Mouse (Mus musculus) heart, embryonic 13.5 days (tissue): Measurements from ENCODE around the gene Atg16l2. TPM values are rescaled to one million over a fixed set of nuclear protein-coding genes. Genes with fewer than 3 reads are reported as not detected.

ENCODE experiments used
- ATAC-seq: fragments of 200-750 bp; cut with Nextera tagmentation; 2 replicates; pipeline ENCODE4 v1.8.0; 2017; ENCODE audit warnings: moderate TSS enrichment; ENCODE audit not compliant: insufficient number of reproducible peaks, low FRiP score, low TSS enrichment; ENCODE audit errors: extremely low read depth
- H3K27ac ChIP-seq: fragments of 300-500 bp; sonication (generic); replicated peaks from 2 replicates; pipeline ENCODE4 v1.5.1; 2015; ENCODE audit warnings: moderate library complexity, mild to moderate bottlenecking, inconsistent platforms
- H3K27me3 ChIP-seq: fragments of 300-500 bp; sonication (generic); replicated peaks from 2 replicates; pipeline ENCODE4 v1.6.1; 2015; ENCODE audit warnings: mild to moderate bottlenecking, inconsistent platforms
- H3K36me3 ChIP-seq: fragments of 300-500 bp; sonication (generic); 2 replicates; pipeline ENCODE4 v1.6.1; 2015; ENCODE audit warnings: mild to moderate bottlenecking, inconsistent platforms
- H3K4me1 ChIP-seq: fragments of 300-500 bp; sonication (generic); 2 replicates; pipeline ENCODE4 v1.6.1; 2015; ENCODE audit warnings: inconsistent platforms
- H3K4me2 ChIP-seq: fragments of 300-500 bp; sonication (generic); 2 replicates; pipeline ENCODE4 v1.6.1; 2015; ENCODE audit warnings: inconsistent platforms, mild to moderate bottlenecking, moderate library complexity
- H3K4me3 ChIP-seq: fragments of 300-500 bp; sonication (generic); 2 replicates; pipeline ENCODE4 v1.5.1; 2015; ENCODE audit warnings: moderate library complexity, mild to moderate bottlenecking, inconsistent platforms
- H3K9ac ChIP-seq: fragments of 300-500 bp; sonication (generic); 2 replicates; pipeline ENCODE4 v1.6.1; 2015; ENCODE audit warnings: inconsistent platforms, mild to moderate bottlenecking, moderate library complexity
- H3K9me3 ChIP-seq: fragments of 300-500 bp; sonication (generic); 2 replicates; pipeline ENCODE4 v1.6.1; 2016; ENCODE audit warnings: inconsistent platforms
- WGBS: fragments of 180-500 bp; shearing (Covaris S2); methylation state at CpG from one replicate; pipeline ENCODE4 v1.1.7; 2015; ENCODE audit warnings: mixed read lengths; 5-methylcytosine and 5-hydroxymethylcytosine counted together
- polyA plus RNA-seq: library from polyadenylated mRNA; unstranded; fragments of >200 nt; fragmentation: Nextera tagmentation; extraction: Ambion mirVana; gene quantifications from 2 replicates; pipeline ENCODE4 v1.2.1, GENCODE M21; 2015

Atg16l2 gene
- polyA plus RNA-seq, 1 experiment from 2014 or later: 23.0 TPM

- no peak overlapping the region for H3K4me2 ChIP-seq
- no peaks in the 10 kb centered on the region for H3K9me3 ChIP-seq
- no peak for ATAC-seq
- H3K9ac ChIP-seq: no peak overlapping the region
- peaks cover 5% of the 10 kb centered on the region; the same call in 1 of the 2 replicates for H3K27me3 ChIP-seq
- 81% methylated on average over 5 of the region's 5 CpGs for WGBS
- peaks cover 33% of the 10 kb centered on the region for H3K4me1 ChIP-seq
- no peak overlapping the region for H3K4me3 ChIP-seq
- H3K27ac ChIP-seq: no peak overlapping the region
- no peaks in the 10 kb centered on the region for H3K36me3 ChIP-seq
These were observed 30.2 kb upstream of the Atg16l2 start for GRCm38 (mm10) chr7:101332045-101332831.

GRCm38 (mm10) chr7:101330841-101331173, 28.8 kb upstream of the Atg16l2 start:
- ATAC-seq: no peak
- 60% methylated on average over 4 of the region's 4 CpGs for WGBS
- Histone ChIP-seq H3K4me1 (peaks cover 33% of the 10 kb centered on the region), H3K9ac (no peak overlapping the region), H3K27me3 (peaks cover 11% of the 10 kb centered on the region; the same call in 1 of the 2 replicates), H3K4me2 (no peak overlapping the region), H3K27ac (no peak overlapping the region), H3K9me3 (no peaks in the 10 kb centered on the region), H3K36me3 (no peaks in the 10 kb centered on the region), H3K4me3 (no peak overlapping the region)

GRCm38 (mm10) chr7:101330074-101330840, 28.2 kb upstream of the Atg16l2 start:
- H3K4me3 ChIP-seq: no peak overlapping the region
- 64% methylated on average over 10 of the region's 10 CpGs for WGBS
- peak overlapping the region; percentile 42; the same call in 1 of the 2 replicates for H3K9ac ChIP-seq
- peaks cover 33% of the 10 kb centered on the region for H3K4me1 ChIP-seq
- no peaks in the 10 kb centered on the region for H3K36me3 ChIP-seq
- ATAC-seq: no peak
- H3K9me3 ChIP-seq: no peaks in the 10 kb centered on the region
- no peak overlapping the region for H3K4me2 ChIP-seq
- H3K27ac ChIP-seq: no peak overlapping the region
- H3K27me3 ChIP-seq: peaks cover 13% of the 10 kb centered on the region; the same call in 1 of the 2 replicates

- WGBS: 73% methylated on average over 4 of the region's 4 CpGs
- no peak overlapping the region for H3K4me3 ChIP-seq
- no peak for ATAC-seq
- no peak overlapping the region for H3K27ac ChIP-seq
- peaks cover 14% of the 10 kb centered on the region for H3K27me3 ChIP-seq
- peak overlapping the region; percentile 50 for H3K9ac ChIP-seq
- peaks cover 31% of the 10 kb centered on the region for H3K4me1 ChIP-seq
- no peak overlapping the region for H3K4me2 ChIP-seq
- no peaks in the 10 kb centered on the region for H3K9me3 ChIP-seq
- no peaks in the 10 kb centered on the region for H3K36me3 ChIP-seq
These were observed 27.6 kb upstream of the Atg16l2 start for GRCm38 (mm10) chr7:101329606-101330005.

- Histone ChIP-seq H3K4me3 (no peak overlapping the region), H3K4me2 (no peak overlapping the region), H3K4me1 (peaks cover 39% of the 10 kb centered on the region), H3K27me3 (peaks cover 14% of the 10 kb centered on the region), H3K27ac (no peak overlapping the region), H3K36me3 (no peaks in the 10 kb centered on the region), H3K9ac (peak overlapping the region; percentile 50; the same call in 1 of the 2 replicates), H3K9me3 (no peaks in the 10 kb centered on the region)
- 47% methylated on average over 4 of the region's 4 CpGs for WGBS
- ATAC-seq: no peak
These were observed 26.6 kb upstream of the Atg16l2 start for GRCm38 (mm10) chr7:101328621-101329158.

GRCm38 (mm10) chr7:101327786-101328185, 25.7 kb upstream of the Atg16l2 start:
- ATAC-seq: no peak
- H3K9me3 ChIP-seq: no peaks in the 10 kb centered on the region
- H3K36me3 ChIP-seq: no peaks in the 10 kb centered on the region
- H3K4me1 ChIP-seq: peaks cover 48% of the 10 kb centered on the region
- no peak overlapping the region for H3K4me2 ChIP-seq
- H3K4me3 ChIP-seq: no peak overlapping the region
- H3K27me3 ChIP-seq: peaks cover 20% of the 10 kb centered on the region
- WGBS: 79% methylated on average over 2 of the region's 2 CpGs
- no peak overlapping the region for H3K9ac ChIP-seq
- no peak overlapping the region for H3K27ac ChIP-seq

- Histone ChIP-seq H3K9me3 (no peaks in the 10 kb centered on the region), H3K27ac (no peak overlapping the region), H3K9ac (no peak overlapping the region), H3K27me3 (peaks cover 25% of the 10 kb centered on the region), H3K4me3 (no peak overlapping the region), H3K36me3 (no peaks in the 10 kb centered on the region), H3K4me2 (no peak overlapping the region), H3K4me1 (peaks cover 53% of the 10 kb centered on the region)
- 62% methylated on average over 5 of the region's 5 CpGs for WGBS
- no peak for ATAC-seq
These were observed 25.2 kb upstream of the Atg16l2 start for GRCm38 (mm10) chr7:101327263-101327662.

- Histone ChIP-seq H3K4me3 (no peak overlapping the region), H3K27me3 (peaks cover 33% of the 10 kb centered on the region), H3K27ac (no peak overlapping the region), H3K4me1 (peaks cover 63% of the 10 kb centered on the region), H3K9me3 (no peaks in the 10 kb centered on the region), H3K36me3 (no peaks in the 10 kb centered on the region), H3K9ac (no peak overlapping the region), H3K4me2 (no peak overlapping the region)
- 74% methylated on average over 5 of the region's 5 CpGs for WGBS
- ATAC-seq: no peak
These were observed 24.0 kb upstream of the Atg16l2 start for GRCm38 (mm10) chr7:101326006-101326405.

- H3K36me3 ChIP-seq: no peaks in the 10 kb centered on the region
- H3K4me2 ChIP-seq: peak overlapping the region; percentile 96; the same call in 1 of the 2 replicates
- H3K4me3 ChIP-seq: no peak overlapping the region
- peaks cover 58% of the 10 kb centered on the region for H3K4me1 ChIP-seq
- H3K9ac ChIP-seq: 0 out of 2 replicates have a peak overlapping the region, but pooled peaks have one; percentile 24
- 59% methylated on average over 6 of the region's 6 CpGs for WGBS
- H3K27me3 ChIP-seq: peaks cover 41% of the 10 kb centered on the region
- no peak for ATAC-seq
- no peak overlapping the region for H3K27ac ChIP-seq
- H3K9me3 ChIP-seq: no peaks in the 10 kb centered on the region
These were observed 22.3 kb upstream of the Atg16l2 start for GRCm38 (mm10) chr7:101324142-101324962.

GRCm38 (mm10) chr7:101323141-101323594, 21.1 kb upstream of the Atg16l2 start:
- WGBS: 57% methylated on average over 4 of the region's 4 CpGs
- no peaks in the 10 kb centered on the region for H3K36me3 ChIP-seq
- peak overlapping the region; percentile 88 for H3K9ac ChIP-seq
- peaks cover 49% of the 10 kb centered on the region for H3K27me3 ChIP-seq
- ATAC-seq: no peak
- no peak overlapping the region for H3K27ac ChIP-seq
- H3K4me3 ChIP-seq: peak overlapping the region; percentile 81
- peak overlapping the region; percentile 96 for H3K4me2 ChIP-seq
- peaks cover 58% of the 10 kb centered on the region for H3K4me1 ChIP-seq
- no peaks in the 10 kb centered on the region for H3K9me3 ChIP-seq
